ENCODE assay signal across 8 mouse cellular contexts in the genomic region with DNA sequence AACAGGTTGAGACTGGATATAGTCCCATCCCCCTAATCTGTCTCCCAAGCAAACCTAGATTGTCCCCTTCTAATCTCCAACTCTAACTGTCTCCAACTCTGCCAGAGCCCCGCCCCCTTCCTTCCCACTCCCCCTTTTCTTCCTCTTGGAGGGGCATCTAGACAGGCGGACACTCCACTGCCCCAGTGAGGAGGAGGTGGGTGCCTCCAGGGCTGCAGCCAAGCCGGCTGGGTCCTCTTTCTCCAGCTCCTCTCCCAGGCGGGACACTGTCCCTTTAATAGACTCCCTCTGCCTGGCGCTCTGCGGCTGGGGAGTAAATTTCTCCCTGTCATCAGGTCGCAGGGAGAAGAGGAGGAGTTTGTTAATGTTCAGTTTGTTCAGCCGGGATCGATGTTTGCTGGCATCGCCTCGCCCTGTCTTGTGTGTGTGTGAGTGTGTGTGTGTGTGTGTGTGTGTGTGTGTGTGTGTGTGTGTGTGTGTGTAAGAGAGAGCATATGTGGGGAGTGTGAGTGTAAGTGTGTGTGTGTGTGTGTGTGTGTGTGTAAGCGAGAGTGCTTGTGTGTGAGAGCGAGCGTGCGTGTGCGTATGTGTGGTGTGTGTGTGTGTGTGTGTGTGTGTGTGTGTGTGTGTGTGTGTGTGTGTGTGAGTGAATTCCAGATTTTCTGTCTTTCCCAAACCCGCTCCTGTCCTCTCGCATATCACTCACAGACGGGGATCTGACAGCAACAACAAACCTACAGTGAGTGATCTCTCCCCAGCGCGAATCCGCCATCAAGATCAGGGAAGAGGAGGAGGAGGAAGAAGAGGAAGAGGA. TPM values are rescaled to one million over a fixed set of nuclear protein-coding genes. Genes with fewer than 3 reads are reported as not detected.
DNase-seq lines count a peak whose midpoint lies in the region; ATAC-seq lines count a peak whose summit lies in the region.

A gene (plus strand): TSS at position 676 of the 814 bp plus-strand sequence.

- peak within 1 kb of the TSS; percentile 83 for H3K4me2 ChIP-seq in intestine, embryonic 15.5 days (replicated peaks)
- H3K4me2 ChIP-seq in limb, embryonic 12.5 days: peak within 1 kb of the TSS; percentile 92
- peak within 1 kb of the TSS; percentile 93 for H3K4me2 ChIP-seq in midbrain, embryonic 14.5 days (ENCODE audit: low read length)

- no peaks in the 10 kb centered on the region for H3K27me3 ChIP-seq in intestine, embryonic 15.5 days (replicated peaks)
- 0 out of 2 replicates have a peak, but pooled peaks cover 4% of the 10 kb centered on the region for H3K27me3 ChIP-seq in limb, embryonic 12.5 days
- H3K27me3 ChIP-seq in midbrain, embryonic 14.5 days (ENCODE audit: control insufficient read depth, insufficient read depth, low read length): no peaks in the 10 kb centered on the region

- peak; percentile 26 to 29 for DNase-seq in cerebellum, postnatal 25 days
- DNase-seq in cerebellum, adult 18-20 months: no peak
- DNase-seq in embryo, embryonic 11.5 days (ENCODE audit: low read depth, low spot score): peak; percentile 58
- peak; percentile 77 for DNase-seq in midbrain, embryonic 14.5 days
- peak; percentile 73 to 75 for DNase-seq in urinary bladder, postnatal 4 days (ENCODE audit: low spot score in 2 of 2)

- peak within 1 kb of the TSS; percentile 93 for H3K9ac ChIP-seq in intestine, embryonic 15.5 days
- peak within 1 kb of the TSS; percentile 86 for H3K9ac ChIP-seq in limb, embryonic 12.5 days (replicated peaks)
- peak within 1 kb of the TSS; percentile 73 for H3K9ac ChIP-seq in midbrain, embryonic 14.5 days (replicated peaks; ENCODE audit: low read length)

- ATAC-seq in granulocyte monocyte progenitor cell, adult 5-6 weeks (replicated peaks; ENCODE audit: poor library complexity, severe bottlenecking): peak; percentile 52; the same call in 1 of the 2 replicates
- peak; percentile 81 for ATAC-seq in intestine, embryonic 15.5 days
- peak; percentile 63 for ATAC-seq in limb, embryonic 12.5 days (ENCODE audit: insufficient number of reproducible peaks, insufficient read depth, low FRiP score, low TSS enrichment, low read depth)
- ATAC-seq in midbrain, embryonic 14.5 days (ENCODE audit: low FRiP score, low TSS enrichment): peak; percentile 57

- H3K27ac ChIP-seq in intestine, embryonic 15.5 days: peak within 1 kb of the TSS; percentile 96
- peak within 1 kb of the TSS; percentile 82 for H3K27ac ChIP-seq in limb, embryonic 12.5 days
- H3K27ac ChIP-seq in midbrain, embryonic 14.5 days (replicated peaks; ENCODE audit: low read depth, low read length): peak within 1 kb of the TSS; percentile 67

- under 1% methylated on average over 20 of the region's 22 CpGs for WGBS in intestine, embryonic 15.5 days
- WGBS in limb, embryonic 12.5 days: under 1% methylated on average over 22 of the region's 22 CpGs
- WGBS in midbrain, embryonic 14.5 days: under 1% methylated on average over 22 of the region's 22 CpGs

- no peaks in the 10 kb centered on the region for H3K36me3 ChIP-seq in intestine, embryonic 15.5 days
- no peaks in the 10 kb centered on the region for H3K36me3 ChIP-seq in limb, embryonic 12.5 days
- H3K36me3 ChIP-seq in midbrain, embryonic 14.5 days (ENCODE audit: control insufficient read depth, insufficient read depth, low read length): no peaks in the 10 kb centered on the region

- no peaks in the 10 kb centered on the region for H3K4me1 ChIP-seq in intestine, embryonic 15.5 days (replicated peaks)
- peaks cover 36% of the 10 kb centered on the region for H3K4me1 ChIP-seq in limb, embryonic 12.5 days (replicated peaks)
- H3K4me1 ChIP-seq in midbrain, embryonic 14.5 days (ENCODE audit: control insufficient read depth, insufficient read depth, low read length): peaks cover 5% of the 10 kb centered on the region; the same call in 1 of the 2 replicates

- H3K9me3 ChIP-seq in intestine, embryonic 15.5 days: no peaks in the 10 kb centered on the region
- H3K9me3 ChIP-seq in limb, embryonic 12.5 days: no peaks in the 10 kb centered on the region
- H3K9me3 ChIP-seq in midbrain, embryonic 14.5 days (ENCODE audit: control insufficient read depth, low read length): no peaks in the 10 kb centered on the region

- peak within 1 kb of the TSS; percentile 79 for H3K4me3 ChIP-seq in intestine, embryonic 15.5 days (replicated peaks)
- H3K4me3 ChIP-seq in limb, embryonic 12.5 days (replicated peaks): peak within 1 kb of the TSS; percentile 70
- H3K4me3 ChIP-seq in midbrain, embryonic 14.5 days (replicated peaks; ENCODE audit: low read depth, low read length): peak within 1 kb of the TSS; percentile 52

RNA-seq across cellular contexts. Expression of the gene that starts here (rescaled TPM):
- not detected in 2 replicates for total RNA-seq in granulocyte monocyte progenitor cell, adult 5-6 weeks (2014; fragmentation: Nextera tagmentation)
- not detected in 2 replicates for total RNA-seq in granulocyte monocyte progenitor cell, adult 5-6 weeks (2017)
- polyA plus RNA-seq in intestine, embryonic 15.5 days (2015; fragmentation: Nextera tagmentation; extraction: Ambion mirVana): 15.8 and 17.2 TPM in 2 replicates
- polyA plus RNA-seq in limb, embryonic 12.5 days (2016; fragmentation: Nextera tagmentation; extraction: Ambion mirVana): 10.9 and 12.0 TPM in 2 replicates
- polyA plus RNA-seq in midbrain, embryonic 14.5 days (2014; fragmentation: Nextera tagmentation; extraction: Ambion mirVana): 13.0 and 13.3 TPM in 2 replicates

Comparison
In these comparisons a context has a peak if more than half of its experiments do, and no peak if none do; other contexts are left out.
1. DNase-seq: peak in cerebellum, postnatal 25 days (2 of 2), embryo, embryonic 11.5 days (single experiment), midbrain, embryonic 14.5 days (single experiment) and urinary bladder, postnatal 4 days (2 of 2); none in cerebellum, adult 18-20 months (0 of 2).
2. Peak in ATAC-seq in granulocyte monocyte progenitor cell, adult 5-6 weeks; RNA of the gene not detected or under 1 TPM.
3. Peak in every context shown above with its lines, with median percentiles within 50 percentile points of each other: ATAC-seq, H3K27ac ChIP-seq, H3K4me2 ChIP-seq, H3K4me3 ChIP-seq and H3K9ac ChIP-seq.